Mouse (Mus musculus): Measurements from ENCODE around the gene C1qtnf5.

The C1qtnf5 gene

DNA sequence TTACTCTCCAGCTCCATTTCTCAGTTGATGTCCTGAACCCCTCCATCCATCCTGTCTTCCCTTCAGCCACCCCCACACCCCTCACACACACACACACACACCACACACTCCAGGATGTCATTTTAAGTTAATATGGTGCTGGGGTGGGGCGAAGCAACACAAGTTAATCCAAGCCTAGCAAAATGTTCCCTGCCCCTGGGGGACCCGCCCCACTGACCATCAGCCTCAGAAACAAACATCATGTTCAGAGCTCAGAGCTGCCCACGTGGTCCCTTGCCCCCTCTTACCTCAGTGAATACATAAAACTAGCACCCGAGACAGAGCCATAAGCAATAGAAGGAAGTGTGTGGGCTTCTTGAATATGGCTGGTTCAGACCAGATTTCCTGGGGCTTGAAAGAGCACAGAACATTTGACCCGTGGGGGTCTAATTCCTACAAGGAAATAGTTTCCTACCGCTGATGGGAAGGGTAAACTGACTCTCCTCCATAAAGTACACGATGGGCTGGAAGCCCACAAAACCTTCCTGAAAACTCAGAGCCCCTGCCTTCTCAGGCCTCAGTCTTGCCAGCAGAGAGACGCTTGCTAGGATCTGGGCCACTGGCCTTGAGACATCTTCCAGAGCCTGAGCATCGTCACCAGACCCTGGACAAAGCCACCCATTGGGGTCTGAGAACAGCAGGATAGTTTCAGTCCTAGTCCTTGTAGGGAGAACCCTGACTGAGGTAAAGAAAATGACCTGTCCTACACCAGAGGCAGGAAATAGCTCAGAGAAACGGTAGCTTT is 26.9 kb upstream of the C1qtnf5 start:
- DNase-seq: peak; percentile 92

DNA sequence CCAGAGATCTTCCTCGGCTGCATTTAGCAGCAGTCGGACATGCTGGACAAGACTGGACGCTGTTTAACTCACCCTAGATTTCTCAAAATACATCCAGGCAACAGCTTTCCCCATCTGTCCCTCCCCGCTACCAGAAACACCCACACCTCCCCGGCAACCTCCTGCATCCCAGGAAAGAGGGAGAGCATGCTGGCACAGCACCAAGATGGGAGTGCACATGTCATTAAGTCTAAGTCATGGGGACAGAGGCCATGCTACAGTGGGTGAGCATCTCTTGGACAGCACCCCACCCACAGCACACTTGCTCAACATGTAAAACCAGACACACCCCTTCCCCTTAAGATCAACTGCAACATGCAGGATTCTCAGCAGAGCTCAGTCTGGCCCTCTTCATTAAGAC is 26.1 kb upstream of the C1qtnf5 start:
- peak; percentile 96 for DNase-seq

DNA sequence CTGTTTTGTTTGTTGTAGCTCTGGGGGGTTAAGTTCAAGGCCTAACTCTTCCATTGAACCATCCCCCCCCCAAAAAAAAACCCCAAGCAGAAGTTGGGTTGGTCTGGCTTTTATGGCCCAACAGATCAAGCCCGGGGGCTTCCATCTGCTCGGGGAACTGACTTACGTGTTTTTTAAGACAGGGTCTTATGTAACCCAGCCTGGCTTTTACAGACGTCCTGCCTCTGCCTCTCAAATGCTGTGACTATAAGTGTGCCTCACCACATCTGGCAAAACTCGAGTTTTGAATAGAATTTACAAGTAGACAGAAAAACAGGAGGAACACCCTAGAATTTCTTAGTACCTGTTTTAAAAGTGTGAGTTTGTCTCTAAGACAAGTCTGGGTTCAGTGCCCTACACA is 25.5 kb upstream of the C1qtnf5 start:
- DNase-seq: peak; percentile 77

DNA sequence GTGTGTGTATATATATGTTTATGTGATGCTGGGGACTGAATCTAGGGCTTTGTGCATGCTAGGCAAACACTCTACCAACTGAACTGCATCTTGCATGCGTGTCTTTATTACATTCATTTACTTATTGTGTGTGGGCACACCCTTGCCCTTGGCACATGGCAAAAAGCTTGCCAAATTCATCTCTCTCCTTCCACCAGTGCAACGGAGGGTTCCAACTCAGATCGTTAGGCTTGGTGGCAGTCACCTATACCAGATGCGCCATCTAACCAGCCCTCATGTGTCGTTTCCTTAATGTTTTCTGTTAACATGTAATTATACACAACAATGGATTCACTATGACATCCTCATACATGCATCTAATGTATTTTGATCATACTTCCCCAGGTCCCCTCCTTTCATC is 24.8 kb upstream of the C1qtnf5 start:
- DNase-seq: no peak

DNA sequence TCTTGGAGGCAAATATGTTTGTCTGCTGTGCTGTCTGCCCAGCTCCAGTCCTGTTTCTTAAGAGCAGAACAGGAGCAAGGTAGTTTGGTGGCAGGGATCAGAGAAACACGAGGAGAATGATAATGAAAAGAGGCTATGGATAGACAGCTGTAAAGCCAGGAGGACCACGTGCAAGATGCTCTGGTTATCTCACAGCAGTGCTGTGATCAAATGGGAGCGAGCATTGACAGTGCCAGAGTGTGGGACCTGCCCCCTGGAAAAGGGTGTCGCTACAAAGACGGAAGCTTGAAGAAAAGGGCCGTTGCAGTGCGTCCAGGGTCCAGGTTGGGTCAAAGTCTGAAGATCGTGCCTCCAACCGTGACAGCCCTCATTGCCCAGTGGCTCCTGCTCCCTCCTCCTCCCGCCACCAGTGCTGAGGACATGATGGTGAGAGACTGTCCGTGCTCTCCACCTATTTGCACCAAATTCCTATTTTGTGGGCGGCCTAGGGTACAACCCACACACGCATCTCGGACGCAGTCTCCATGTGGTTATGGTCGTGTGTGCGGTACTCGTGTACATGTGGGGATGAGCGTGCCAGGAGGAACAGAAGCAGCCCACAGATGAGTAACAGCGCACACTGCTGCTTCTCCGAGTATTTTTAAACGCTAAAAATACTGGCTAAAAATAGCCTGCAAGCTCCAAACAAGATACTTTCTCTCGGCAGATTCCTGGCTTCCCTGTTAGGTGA is 23.5 kb upstream of the C1qtnf5 start:
- peak; percentile 96 for DNase-seq

DNA sequence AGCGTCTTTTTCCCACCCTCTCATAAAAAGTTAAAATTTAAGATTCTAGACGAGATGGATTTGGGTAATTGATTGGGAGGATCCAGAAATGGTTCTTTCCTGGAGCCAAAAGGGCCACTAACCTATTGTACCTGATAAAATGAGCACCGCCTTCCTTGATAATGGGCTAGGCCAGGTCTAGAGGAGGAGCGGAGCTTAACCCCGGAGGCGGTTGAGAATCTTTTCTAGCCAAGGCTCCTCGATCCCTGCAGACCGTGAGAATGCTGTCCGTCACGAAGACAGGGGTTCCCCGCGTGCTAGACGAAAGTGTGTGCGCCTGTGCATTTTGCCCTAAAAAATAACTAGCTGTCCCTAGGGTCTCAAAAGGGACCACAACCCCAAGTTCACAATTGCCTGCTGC is 22.8 kb upstream of the C1qtnf5 start:
- DNase-seq: no peak

DNA sequence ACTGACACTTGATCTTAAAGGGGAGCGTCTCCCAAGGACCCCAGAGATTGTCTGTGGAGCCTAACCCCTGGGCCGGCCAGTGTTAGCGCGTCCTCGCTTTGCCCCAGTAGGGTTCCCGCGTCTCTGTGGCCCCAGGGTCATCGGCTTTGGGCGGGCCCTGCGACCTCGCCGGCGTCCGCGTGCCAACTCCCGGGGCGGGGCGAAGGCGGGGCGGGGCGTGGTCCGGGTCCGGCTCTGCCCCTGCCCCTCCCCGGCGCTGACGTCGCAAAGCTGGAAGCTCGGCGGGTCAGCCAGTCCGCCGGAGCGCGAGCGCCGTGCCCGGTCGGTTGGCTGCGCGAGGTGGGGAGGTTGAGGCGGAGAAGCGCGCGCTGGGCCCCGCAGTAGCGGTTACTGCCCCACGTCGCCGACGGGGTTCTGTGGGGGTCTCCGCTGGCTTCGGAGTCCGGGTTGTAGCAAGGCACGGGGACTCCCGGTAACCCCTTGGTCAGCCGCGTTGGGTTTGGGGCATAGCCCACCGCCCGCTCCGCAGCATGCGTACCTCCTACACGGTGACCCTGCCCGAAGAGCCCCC is 22.3 kb upstream of the C1qtnf5 start:
- peak; percentile 100 for DNase-seq

DNA sequence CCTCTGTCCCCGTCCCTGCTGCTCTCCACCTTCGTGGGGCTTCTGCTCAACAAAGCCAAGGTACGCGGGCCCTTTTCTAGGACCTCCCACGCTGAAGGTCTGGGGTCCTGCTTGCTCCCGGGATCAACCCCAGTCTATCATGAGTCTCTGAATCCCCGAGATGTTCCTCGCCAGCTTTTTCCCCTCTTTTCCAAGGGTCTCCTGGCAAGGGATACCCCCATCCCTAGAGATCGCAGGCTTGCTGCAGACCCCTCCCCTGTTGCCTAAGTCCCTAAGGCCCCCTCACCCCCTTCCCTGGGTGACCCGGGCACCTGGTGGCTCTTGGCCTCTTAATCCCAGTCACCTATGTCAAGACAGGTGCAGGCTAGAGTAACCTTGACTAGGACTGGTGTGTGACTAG is 21.8 kb upstream of the C1qtnf5 start:
- DNase-seq: peak; percentile 95

DNA sequence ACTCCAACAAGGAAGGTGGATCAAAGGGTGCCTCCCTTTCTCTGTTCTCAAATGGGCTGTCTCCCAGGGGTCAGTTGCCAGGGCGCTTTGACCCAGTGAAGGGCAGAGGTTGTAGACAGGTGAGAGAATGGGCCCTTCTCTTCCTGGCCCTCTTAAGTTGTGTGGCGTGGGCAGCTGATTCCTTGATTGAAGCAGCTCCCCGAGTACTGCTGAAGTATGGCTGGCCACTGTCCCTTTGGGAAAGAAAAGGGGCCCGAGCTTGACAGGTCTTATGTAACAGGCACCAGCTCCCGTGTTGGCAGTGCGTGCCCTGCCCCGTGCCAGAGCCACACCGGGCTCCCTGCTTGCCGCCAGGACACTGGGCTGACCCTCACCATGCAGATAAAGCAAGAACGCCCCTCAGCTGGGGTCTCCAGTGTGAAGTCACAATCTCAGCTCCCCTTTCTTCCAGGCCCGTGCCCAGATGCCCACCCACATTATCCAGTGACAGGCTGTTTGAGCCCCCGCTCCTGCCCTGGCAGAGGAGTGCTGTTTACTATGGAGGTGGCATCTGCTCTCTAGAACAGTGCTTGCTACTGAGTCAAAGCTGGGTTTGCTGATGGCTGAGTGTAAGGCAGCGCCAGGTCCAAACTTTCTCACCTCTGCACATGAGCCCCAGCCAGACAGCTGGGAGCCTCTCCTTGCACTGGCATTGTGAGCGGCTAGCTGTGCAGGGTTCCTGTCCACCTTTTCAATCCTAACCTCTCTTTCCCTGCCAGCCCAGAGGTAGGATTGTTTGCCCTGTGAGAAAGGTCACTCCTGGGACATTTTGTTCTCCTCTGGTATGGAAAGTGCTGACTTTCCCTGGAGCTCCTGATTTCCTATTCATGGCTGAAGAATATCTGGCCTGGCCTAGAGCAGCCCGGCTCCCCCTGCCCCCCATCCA is 21.0 kb upstream of the C1qtnf5 start:
- peak; percentile 99 for DNase-seq

DNA sequence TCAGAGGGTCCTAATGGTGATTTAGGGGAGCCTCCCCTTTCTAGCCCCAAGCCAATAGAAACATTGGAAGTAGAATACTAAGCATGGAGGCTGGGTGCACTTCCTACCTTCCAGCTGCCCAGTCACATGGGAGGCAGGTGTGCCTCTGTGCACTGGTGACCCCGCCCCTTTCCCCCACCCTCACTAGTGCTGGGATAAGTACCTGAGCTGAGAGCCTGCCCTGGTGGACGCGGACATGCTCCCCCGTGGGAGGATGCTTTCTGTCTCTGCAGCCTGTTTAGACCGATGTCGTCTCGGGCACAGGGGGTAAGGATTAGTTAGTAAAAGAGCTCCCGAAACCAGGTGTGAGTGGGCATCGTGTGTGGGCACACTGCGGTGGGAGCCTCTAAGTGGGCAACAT is 20.1 kb upstream of the C1qtnf5 start:
- DNase-seq: peak; percentile 97

DNA sequence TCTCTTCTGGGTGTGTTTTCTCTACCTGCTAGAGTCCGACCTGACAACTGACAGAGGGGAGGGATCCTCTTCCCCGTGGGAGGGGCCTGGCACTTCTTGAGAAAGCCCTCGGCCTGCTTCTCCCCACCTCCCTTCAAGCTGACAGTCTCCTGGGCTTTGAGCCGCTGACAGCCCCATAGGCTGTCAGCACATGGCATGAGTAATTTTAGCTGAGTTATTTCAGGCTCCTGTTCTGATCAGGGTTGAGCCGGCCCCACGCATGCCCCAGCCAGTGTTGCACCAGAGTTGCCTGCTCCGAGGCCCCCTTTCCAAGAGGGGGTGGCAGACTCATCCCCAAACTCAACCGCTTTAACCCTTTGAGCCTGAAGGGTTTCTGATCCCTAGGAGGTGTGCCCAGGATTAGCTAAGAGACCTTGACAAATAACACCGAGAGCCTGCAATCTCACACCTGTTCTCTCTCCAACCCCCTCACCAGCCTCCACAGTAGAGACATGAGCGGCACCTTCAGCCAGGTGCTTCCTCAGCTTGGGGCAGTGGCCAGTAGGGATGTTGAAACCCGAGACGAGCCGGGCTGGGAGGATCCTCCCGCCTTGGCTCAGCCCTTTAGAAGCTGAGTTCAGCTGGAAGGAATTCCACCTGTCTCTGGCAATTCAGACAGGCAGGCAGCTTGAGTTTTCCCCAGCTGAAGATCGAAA is 19.1 kb upstream of the C1qtnf5 start:
- DNase-seq: peak; percentile 98

DNA sequence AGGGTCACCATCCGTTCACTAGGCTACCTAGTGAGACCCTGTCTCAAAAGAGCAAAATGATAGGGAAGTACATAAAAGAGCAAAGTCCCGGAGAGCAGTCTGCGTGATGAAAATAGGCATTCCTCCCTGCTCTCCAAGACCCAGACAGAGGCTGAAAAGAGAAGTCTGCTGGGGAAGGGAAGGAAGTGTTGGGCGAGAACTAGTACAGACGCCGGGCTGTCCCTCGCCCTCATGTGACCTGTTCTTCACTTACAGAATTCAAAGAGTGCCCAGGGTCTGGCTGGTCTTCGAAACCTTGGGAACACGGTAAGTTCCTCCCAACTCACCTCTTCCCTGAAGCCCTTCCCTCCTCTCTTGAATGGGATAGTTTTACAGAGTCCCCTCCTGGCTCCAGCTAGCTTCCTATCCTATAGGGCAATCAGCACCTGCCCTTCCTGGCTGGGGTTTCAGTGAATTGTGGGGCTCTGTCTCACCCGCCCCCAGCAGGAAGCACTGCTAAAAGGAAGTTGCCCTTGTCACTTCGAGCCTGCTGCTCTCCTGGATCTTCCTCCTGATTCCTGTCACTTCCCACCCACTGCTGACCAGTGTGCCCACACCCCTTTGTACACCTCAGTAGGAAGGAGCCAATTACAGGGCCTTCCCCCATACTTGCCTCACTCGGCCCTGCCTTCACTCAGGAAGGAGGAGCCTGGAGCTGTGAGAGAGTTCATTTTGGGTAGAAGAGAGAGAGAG is 18.0 kb upstream of the C1qtnf5 start:
- DNase-seq: peak; percentile 96

DNA sequence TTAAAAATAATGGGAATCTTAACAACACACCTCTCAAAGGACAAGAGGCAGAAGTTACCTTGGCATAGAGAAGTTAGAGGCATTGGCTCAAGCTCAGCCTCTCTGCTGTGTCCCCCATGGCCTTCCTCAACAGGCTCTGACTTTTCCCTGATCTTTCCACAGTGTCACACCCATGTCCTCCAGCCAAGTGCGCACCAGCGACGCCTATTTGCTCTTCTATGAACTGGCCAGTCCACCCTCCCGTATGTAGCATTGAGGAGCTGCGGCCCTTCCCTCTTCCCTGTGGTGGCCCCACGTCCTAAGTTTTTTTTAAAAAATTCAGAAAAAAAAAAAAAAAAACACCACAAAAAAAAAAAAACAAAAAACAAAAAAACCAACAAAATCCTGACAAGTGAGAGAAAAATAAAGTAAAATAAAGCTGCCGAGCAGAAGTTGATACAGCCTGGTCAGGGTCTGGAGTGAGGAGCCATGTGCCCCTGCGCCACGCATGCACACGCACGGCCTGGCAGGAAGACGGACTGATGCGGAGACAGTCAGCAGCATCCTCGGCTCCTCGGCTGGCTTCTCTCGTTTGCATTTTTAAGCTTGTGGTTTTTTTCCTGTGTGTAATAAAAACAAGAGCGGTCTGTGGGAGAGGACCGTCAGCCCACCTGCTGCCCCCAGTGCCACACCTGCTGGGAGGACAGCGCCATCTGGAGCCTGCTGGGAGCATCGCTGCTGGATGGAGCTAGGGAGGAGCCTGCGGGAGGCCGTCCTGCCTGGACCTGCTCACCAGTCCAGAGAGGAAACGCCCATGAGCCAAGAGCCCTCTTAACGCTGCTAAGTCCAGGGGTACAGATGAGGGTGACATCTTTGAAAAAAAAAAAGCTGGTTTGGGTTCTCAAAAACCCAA is 13.2 kb upstream of the C1qtnf5 start:
- DNase-seq: peak; percentile 97

DNA sequence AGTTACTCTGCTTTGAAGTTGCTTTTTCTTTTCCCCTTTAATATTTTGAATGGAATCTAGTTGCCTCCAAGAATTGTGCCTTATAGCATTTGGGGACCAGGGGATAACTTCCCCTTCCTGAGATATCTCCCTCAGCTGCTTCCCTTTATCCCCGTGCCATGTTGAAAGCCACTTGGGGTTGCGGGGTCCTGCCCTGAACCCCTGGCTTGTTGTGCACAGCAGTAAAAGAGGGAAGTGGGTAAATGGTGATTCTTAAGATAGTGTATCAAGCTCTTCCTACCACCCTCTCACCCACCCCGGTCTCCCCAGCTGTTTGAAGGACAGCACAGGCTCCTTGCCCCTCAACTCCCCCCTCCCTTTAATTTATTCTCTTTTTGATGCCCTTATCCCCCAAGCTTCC is 12.3 kb upstream of the C1qtnf5 start:
- no peak for DNase-seq

DNA sequence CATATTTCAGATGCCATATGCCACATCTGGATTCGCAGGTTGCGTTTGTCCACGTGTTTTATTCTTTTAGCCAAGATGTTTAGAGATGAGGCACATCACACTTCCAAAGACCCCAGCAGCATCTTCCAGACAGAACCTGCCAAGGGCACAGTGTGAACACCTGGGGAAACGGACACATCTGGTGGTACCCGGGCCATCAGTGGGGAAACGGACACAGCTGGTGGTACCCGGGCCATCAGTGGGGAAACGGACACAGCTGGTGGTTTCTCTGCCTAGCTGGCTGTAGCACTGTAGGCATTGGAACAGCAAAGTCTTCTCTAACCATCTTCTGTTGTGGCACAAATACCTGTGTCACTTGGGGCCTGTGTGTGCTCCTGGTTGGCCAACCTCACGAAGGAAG is 11.3 kb upstream of the C1qtnf5 start:
- DNase-seq: no peak

DNA sequence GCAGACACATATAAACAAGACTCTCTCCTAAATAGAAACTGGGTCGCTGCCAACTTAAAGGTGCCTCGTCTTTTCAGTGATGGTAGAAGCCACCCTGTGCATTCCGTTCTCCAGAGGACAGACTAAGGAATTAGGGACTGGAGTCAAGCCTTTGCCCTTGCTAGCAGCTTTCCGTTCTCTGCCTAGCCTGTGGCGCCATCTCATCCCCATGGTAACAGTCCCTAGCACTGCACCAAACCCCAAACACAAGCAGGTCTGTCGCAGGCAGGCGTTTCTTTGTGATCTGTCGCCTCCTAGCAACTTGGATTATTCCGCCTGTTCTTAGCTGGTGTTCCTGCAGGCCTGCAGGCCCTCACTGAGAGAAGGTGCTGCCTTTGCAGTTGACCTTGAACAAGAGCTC is 10.5 kb upstream of the C1qtnf5 start:
- peak; percentile 95 for DNase-seq

DNA sequence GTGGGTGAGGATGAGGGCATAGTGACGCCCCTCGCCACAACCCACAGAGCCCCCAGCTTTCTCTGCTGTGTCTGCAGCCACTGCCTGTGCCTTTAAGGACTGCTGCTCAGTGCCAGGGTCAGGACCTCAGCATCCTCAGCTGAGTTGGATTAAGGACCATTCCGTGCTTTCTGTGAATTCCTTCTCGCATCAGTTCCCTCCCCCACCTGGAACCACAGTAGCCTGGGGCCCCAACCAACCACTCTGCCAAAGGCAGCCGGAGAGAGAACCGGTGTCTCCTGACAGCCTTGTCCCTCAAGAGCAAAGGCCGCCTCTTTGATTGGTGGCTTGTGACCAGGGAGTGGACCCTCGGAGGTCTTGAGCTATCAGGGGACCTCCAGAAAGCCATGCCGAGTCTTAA is 5.6 kb upstream of the C1qtnf5 start, which contains the start of gene Mfrp:
Gene Mfrp, plus strand, starts transcription at position 240 of the 400 bp plus-strand sequence.
- no peak for DNase-seq

DNA sequence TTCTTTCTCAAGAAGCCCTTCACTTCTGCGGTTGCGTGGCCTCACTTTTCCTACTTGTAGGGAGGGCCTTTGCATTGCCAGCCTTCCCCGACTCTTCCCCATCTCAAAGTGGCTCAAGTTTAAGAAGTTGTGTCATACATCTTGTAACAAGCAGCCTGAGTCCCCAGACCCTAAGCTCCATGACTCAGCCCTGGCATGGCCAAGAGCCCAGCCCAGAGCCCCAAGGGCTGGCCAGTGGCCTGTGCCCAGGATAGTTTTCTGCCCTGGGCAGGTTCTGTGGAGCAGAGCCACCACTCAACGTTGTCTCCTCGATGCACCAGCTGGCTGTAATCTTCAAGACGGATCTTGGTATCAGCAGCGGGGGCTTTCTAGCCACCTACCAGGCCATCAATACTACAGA is 2.2 kb upstream of the C1qtnf5 start:
- DNase-seq: no peak

DNA sequence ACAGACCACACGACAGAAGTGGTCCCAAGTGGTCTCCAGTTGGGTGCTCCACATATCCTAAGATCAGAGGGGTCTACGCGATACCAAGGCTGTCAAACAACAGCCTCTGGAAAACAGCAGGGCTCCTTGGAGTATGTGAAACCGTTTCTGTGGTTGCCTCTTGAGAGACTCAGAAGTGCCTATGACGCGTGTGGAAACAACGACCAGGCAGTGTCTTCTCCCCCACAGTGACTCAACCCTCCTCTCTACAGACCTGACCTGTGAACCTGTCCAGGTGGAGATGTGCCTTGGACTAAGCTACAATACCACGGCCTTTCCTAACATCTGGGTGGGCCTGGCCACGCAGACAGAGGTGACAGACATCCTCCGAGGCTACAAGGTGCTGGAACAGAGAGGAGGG is 1.3 kb upstream of the C1qtnf5 start:
- DNase-seq: no peak

DNA sequence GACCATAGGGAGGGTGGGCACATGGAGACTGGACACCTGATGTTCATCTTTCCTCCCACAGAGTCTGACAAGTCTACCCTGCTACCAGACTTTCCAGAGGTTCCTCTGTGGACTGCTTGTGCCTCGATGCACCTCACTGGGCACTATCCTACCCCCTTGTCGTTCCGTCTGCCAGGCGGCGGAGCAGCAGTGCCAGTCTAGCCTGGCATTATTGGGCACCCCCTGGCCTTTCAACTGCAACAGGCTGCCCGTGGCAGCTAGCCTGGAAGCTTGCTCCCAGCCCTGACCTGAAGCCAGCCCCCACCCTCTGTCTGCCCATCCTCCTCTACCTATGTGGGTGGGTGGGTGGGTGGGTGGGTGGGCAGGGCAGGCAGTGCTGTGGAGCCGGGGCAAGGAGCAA is 863 bp upstream of the C1qtnf5 start:
- DNase-seq: peak; percentile 93

DNA sequence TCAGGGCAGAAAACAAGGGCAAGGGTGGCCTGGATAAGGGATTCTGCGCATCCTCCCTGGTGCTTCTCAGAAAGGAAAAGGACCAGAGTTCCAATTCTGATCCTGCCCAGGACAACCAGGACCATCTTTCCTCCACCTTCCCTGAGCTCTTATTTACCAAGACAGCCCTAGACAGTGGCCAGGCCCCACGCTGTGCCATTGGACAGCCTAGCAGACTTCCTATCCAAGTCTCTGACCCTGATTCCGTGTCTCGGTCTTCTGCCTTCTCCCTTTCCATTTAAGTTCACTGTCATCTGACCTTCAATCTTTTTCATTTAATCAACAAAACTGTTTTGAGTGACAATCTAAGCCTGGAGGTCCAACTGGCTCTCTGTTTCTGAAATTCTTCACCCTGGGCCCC is 449 bp upstream of the C1qtnf5 start:
- DNase-seq: no peak

All from heart, adult 11 months (tissue).